Mouse (Mus musculus) hindbrain, embryonic 15.5 days (tissue): ENCODE results near the gene Slc39a13. TPM values are rescaled to one million over a fixed set of nuclear protein-coding genes. Genes with fewer than 3 reads are reported as not detected.
"Not testable (repeated sequence)": the region's sequence is repeated elsewhere in the genome, so short reads cannot be mapped to it uniquely, and the experiment has no call there.

Source experiments
- ATAC-seq: fragments of 200-750 bp; cut with Nextera tagmentation; 2 replicates; pipeline ENCODE4 v1.8.0; 2017; ENCODE audit warnings: low read depth, moderate number of reproducible peaks, moderate TSS enrichment; ENCODE audit not compliant: low FRiP score
- H3K27ac ChIP-seq: fragments of 300-500 bp; sonication (generic); replicated peaks from 2 replicates; pipeline ENCODE4 v1.5.1; 2015; ENCODE audit warnings: mild to moderate bottlenecking, inconsistent platforms
- H3K27me3 ChIP-seq: fragments of 300-500 bp; sonication (generic); 2 replicates; pipeline ENCODE4 v1.6.1; 2015; ENCODE audit warnings: control low read depth, inconsistent platforms
- H3K36me3 ChIP-seq: fragments of 300-500 bp; sonication (generic); 2 replicates; pipeline ENCODE4 v1.6.1; 2015; ENCODE audit warnings: control low read depth, inconsistent platforms
- H3K4me1 ChIP-seq: fragments of 300-500 bp; sonication (generic); replicated peaks from 2 replicates; pipeline ENCODE4 v1.6.1; 2015; ENCODE audit warnings: control low read depth, inconsistent platforms
- H3K4me2 ChIP-seq: fragments of 300-500 bp; sonication (generic); 2 replicates; pipeline ENCODE4 v1.6.1; 2015; ENCODE audit warnings: moderate library complexity, mild to moderate bottlenecking, inconsistent platforms
- H3K4me3 ChIP-seq: fragments of 300-500 bp; sonication (generic); 2 replicates; pipeline ENCODE4 v1.5.1; 2015; ENCODE audit warnings: mild to moderate bottlenecking, inconsistent platforms
- H3K9ac ChIP-seq: fragments of 300-500 bp; sonication (generic); 2 replicates; pipeline ENCODE4 v1.6.1; 2015; ENCODE audit warnings: inconsistent platforms
- H3K9me3 ChIP-seq: fragments of 300-500 bp; sonication (generic); 2 replicates; pipeline ENCODE4 v1.6.1; 2016; ENCODE audit warnings: control low read depth, inconsistent platforms
- WGBS: fragments of 180-500 bp; shearing (Covaris S2); methylation state at CpG from one replicate; pipeline ENCODE4 v1.1.7; 2015; 5-methylcytosine and 5-hydroxymethylcytosine counted together
- polyA plus RNA-seq: library from polyadenylated mRNA; unstranded; fragments of >200 nt; fragmentation: Nextera tagmentation; extraction: Ambion mirVana; gene quantifications from 2 replicates; pipeline ENCODE4 v1.2.1, GENCODE M21; 2015

Gene Slc39a13
- polyA plus RNA-seq, 1 experiment from 2014 or later = 34.5 TPM

- H3K4me2 ChIP-seq, H3K27ac ChIP-seq, H3K27me3 ChIP-seq, H3K36me3 ChIP-seq, ATAC-seq, H3K4me1 ChIP-seq, H3K4me3 ChIP-seq, H3K9me3 ChIP-seq, H3K9ac ChIP-seq: not testable (repeated sequence)
- WGBS = 91% methylated on average over 3 of the region's 3 CpGs
Measured at GRCm38 (mm10) chr2:91111832-91112231, 41.6 kb upstream of the Slc39a13 start.

- no peak for ATAC-seq
Measured at GRCm38 (mm10) chr2:91110429-91110828, 40.2 kb upstream of the Slc39a13 start.

GRCm38 (mm10) chr2:91109807-91110385 lies 39.7 kb upstream of the Slc39a13 start:
- Histone ChIP-seq H3K9ac (no peak overlapping the region), H3K27ac (no peak overlapping the region), H3K4me2 (no peak overlapping the region), H3K4me1 (peaks cover under 1% of the 10 kb centered on the region; the same call in 1 of the 2 replicates), H3K9me3 (no peaks in the 10 kb centered on the region), H3K4me3 (no peak overlapping the region), H3K27me3 (0 out of 2 replicates have a peak, but pooled peaks cover 4% of the 10 kb centered on the region), H3K36me3 (no peaks in the 10 kb centered on the region)
- no peak for ATAC-seq
- WGBS = 93% methylated on average over 5 of the region's 5 CpGs

More at GRCm38 (mm10) chr2:91110429-91110828, 40.2 kb upstream of the Slc39a13 start:
- Histone ChIP-seq H3K27me3 (peaks cover 6% of the 10 kb centered on the region; the same call in 1 of the 2 replicates), H3K9ac (no peak overlapping the region), H3K9me3 (no peaks in the 10 kb centered on the region), H3K4me2 (no peak overlapping the region), H3K27ac (no peak overlapping the region), H3K4me1 (peaks cover 6% of the 10 kb centered on the region), H3K36me3 (no peaks in the 10 kb centered on the region), H3K4me3 (no peak overlapping the region)
- 74% methylated on average over 6 of the region's 6 CpGs for WGBS

- no peak for ATAC-seq
- H3K4me2 ChIP-seq = no peak overlapping the region
- no peaks in the 10 kb centered on the region for H3K9me3 ChIP-seq
- H3K36me3 ChIP-seq = no peaks in the 10 kb centered on the region
- H3K27ac ChIP-seq = no peak overlapping the region
- WGBS = 85% methylated on average over 5 of the region's 5 CpGs
- no peak overlapping the region for H3K4me3 ChIP-seq
- H3K4me1 ChIP-seq = no peaks in the 10 kb centered on the region
- no peaks in the 10 kb centered on the region for H3K27me3 ChIP-seq
- no peak overlapping the region for H3K9ac ChIP-seq
Measured at GRCm38 (mm10) chr2:91109241-91109640, 39.0 kb upstream of the Slc39a13 start.

- Histone ChIP-seq H3K4me3 (no peak overlapping the region), H3K4me1 (no peaks in the 10 kb centered on the region), H3K27ac (no peak overlapping the region), H3K4me2 (no peak overlapping the region), H3K36me3 (no peaks in the 10 kb centered on the region), H3K27me3 (no peaks in the 10 kb centered on the region), H3K9me3 (no peaks in the 10 kb centered on the region), H3K9ac (no peak overlapping the region)
- WGBS = 87% methylated on average over 3 of the region's 3 CpGs
- no peak for ATAC-seq
Measured at GRCm38 (mm10) chr2:91108156-91108555, 37.9 kb upstream of the Slc39a13 start.

GRCm38 (mm10) chr2:91101124-91101740 lies 31.0 kb upstream of the Slc39a13 start:
- no peak overlapping the region for H3K4me2 ChIP-seq
- H3K27me3 ChIP-seq = no peaks in the 10 kb centered on the region
- no peak overlapping the region for H3K9ac ChIP-seq
- H3K36me3 ChIP-seq = no peaks in the 10 kb centered on the region
- no peak overlapping the region for H3K27ac ChIP-seq
- no peaks in the 10 kb centered on the region for H3K9me3 ChIP-seq
- 10% methylated on average over 7 of the region's 7 CpGs for WGBS
- no peaks in the 10 kb centered on the region for H3K4me1 ChIP-seq
- no peak overlapping the region for H3K4me3 ChIP-seq
- ATAC-seq = peak; percentile 76

GRCm38 (mm10) chr2:91098156-91098555 lies 27.9 kb upstream of the Slc39a13 start:
- no peaks in the 10 kb centered on the region for H3K4me1 ChIP-seq
- H3K4me3 ChIP-seq = no peak overlapping the region
- WGBS = 83% methylated on average over 2 of the region's 2 CpGs
- no peak overlapping the region for H3K27ac ChIP-seq
- ATAC-seq = no peak
- H3K9me3 ChIP-seq = no peaks in the 10 kb centered on the region
- H3K27me3 ChIP-seq = no peaks in the 10 kb centered on the region
- no peaks in the 10 kb centered on the region for H3K36me3 ChIP-seq
- no peak overlapping the region for H3K9ac ChIP-seq
- H3K4me2 ChIP-seq = no peak overlapping the region

- Histone ChIP-seq H3K36me3 (no peaks in the 10 kb centered on the region), H3K9ac (no peak overlapping the region), H3K4me1 (no peaks in the 10 kb centered on the region), H3K4me3 (no peak overlapping the region), H3K4me2 (no peak overlapping the region), H3K27ac (no peak overlapping the region), H3K9me3 (no peaks in the 10 kb centered on the region), H3K27me3 (no peaks in the 10 kb centered on the region)
- 80% methylated on average over 10 of the region's 10 CpGs for WGBS
- no peak for ATAC-seq
Measured at GRCm38 (mm10) chr2:91097015-91097414, 26.8 kb upstream of the Slc39a13 start.

- 72% methylated on average over 14 of the region's 14 CpGs for WGBS
- H3K27me3 ChIP-seq = no peaks in the 10 kb centered on the region
- no peak overlapping the region for H3K4me2 ChIP-seq
- no peak overlapping the region for H3K4me3 ChIP-seq
- H3K36me3 ChIP-seq = no peaks in the 10 kb centered on the region
- H3K9ac ChIP-seq = no peak overlapping the region
- ATAC-seq = no peak
- H3K4me1 ChIP-seq = no peaks in the 10 kb centered on the region
- H3K27ac ChIP-seq = no peak overlapping the region
- no peaks in the 10 kb centered on the region for H3K9me3 ChIP-seq
Measured at GRCm38 (mm10) chr2:91096524-91096923, 26.3 kb upstream of the Slc39a13 start.

- H3K9me3 ChIP-seq = no peaks in the 10 kb centered on the region
Measured at GRCm38 (mm10) chr2:91090827-91091226, 20.6 kb upstream of the Slc39a13 start.

GRCm38 (mm10) chr2:91090208-91090607 lies 20.0 kb upstream of the Slc39a13 start:
- no peak for ATAC-seq
- Histone ChIP-seq H3K9ac (no peak overlapping the region), H3K9me3 (no peaks in the 10 kb centered on the region), H3K36me3 (no peaks in the 10 kb centered on the region), H3K4me3 (no peak overlapping the region), H3K27me3 (no peaks in the 10 kb centered on the region), H3K4me2 (no peak overlapping the region), H3K4me1 (no peaks in the 10 kb centered on the region), H3K27ac (no peak overlapping the region)
- 82% methylated on average over 6 of the region's 6 CpGs for WGBS

More at GRCm38 (mm10) chr2:91090827-91091226, 20.6 kb upstream of the Slc39a13 start:
- no peak overlapping the region for H3K27ac ChIP-seq
- no peak for ATAC-seq
- no peak overlapping the region for H3K4me2 ChIP-seq
- H3K9ac ChIP-seq = no peak overlapping the region
- WGBS = 74% methylated on average over 6 of the region's 6 CpGs
- H3K4me1 ChIP-seq = no peaks in the 10 kb centered on the region
- H3K27me3 ChIP-seq = no peaks in the 10 kb centered on the region
- no peak overlapping the region for H3K4me3 ChIP-seq
- H3K36me3 ChIP-seq = no peaks in the 10 kb centered on the region

- H3K27me3 ChIP-seq = no peaks in the 10 kb centered on the region
- no peaks in the 10 kb centered on the region for H3K36me3 ChIP-seq
- no peak overlapping the region for H3K4me3 ChIP-seq
- H3K9ac ChIP-seq = no peak overlapping the region
- no peak overlapping the region for H3K4me2 ChIP-seq
- no peak for ATAC-seq
- 84% methylated on average over 9 of the region's 9 CpGs for WGBS
- H3K9me3 ChIP-seq = no peaks in the 10 kb centered on the region
- no peaks in the 10 kb centered on the region for H3K4me1 ChIP-seq
- no peak overlapping the region for H3K27ac ChIP-seq
Measured at GRCm38 (mm10) chr2:91088987-91089386, 18.8 kb upstream of the Slc39a13 start.

GRCm38 (mm10) chr2:91087453-91087852 lies 17.2 kb upstream of the Slc39a13 start:
- H3K36me3 ChIP-seq = no peaks in the 10 kb centered on the region
- no peaks in the 10 kb centered on the region for H3K27me3 ChIP-seq
- H3K27ac ChIP-seq = no peak overlapping the region
- 89% methylated on average over 9 of the region's 9 CpGs for WGBS
- no peak overlapping the region for H3K4me2 ChIP-seq
- ATAC-seq = no peak
- no peak overlapping the region for H3K9ac ChIP-seq
- H3K4me3 ChIP-seq = no peak overlapping the region
- no peaks in the 10 kb centered on the region for H3K9me3 ChIP-seq
- H3K4me1 ChIP-seq = no peaks in the 10 kb centered on the region
